Mouse (Mus musculus) bone marrow macrophage, adult 2 months (primary cell): ENCODE measurements around the gene Bbs4. TPM values are rescaled to one million over a fixed set of nuclear protein-coding genes. Genes with fewer than 3 reads are reported as not detected.
"Not testable (repeated sequence)": the region's sequence is repeated elsewhere in the genome, so short reads cannot be mapped to it uniquely, and the experiment has no call there.

Experiments used
- H3K27ac ChIP-seq: 2 replicates; pipeline ENCODE4 v1.5.1; 2012; ENCODE audit warnings: low read depth, low read length; ENCODE audit not compliant: insufficient read depth
- H3K4me1 ChIP-seq: 2 replicates; pipeline ENCODE4 v1.6.1; 2012; ENCODE audit warnings: low read length; ENCODE audit not compliant: control insufficient read depth, insufficient read depth
- H3K4me3 ChIP-seq: 2 replicates; pipeline ENCODE4 v1.5.1; 2012; ENCODE audit warnings: mild to moderate bottlenecking, low read length, moderate library complexity; ENCODE audit not compliant: insufficient read depth
- CTCF ChIP-seq: IDR thresholded peaks from 2 replicates; pipeline ENCODE4 v1.5.1; 2012; ENCODE audit warnings: low read depth, mild to moderate bottlenecking, low read length, moderate library complexity
- POLR2A ChIP-seq: IDR thresholded peaks from 2 replicates; pipeline ENCODE4 v1.6.1; 2012; ENCODE audit warnings: mild to moderate bottlenecking, low read depth, low read length, borderline replicate concordance
- polyA plus RNA-seq: library from polyadenylated mRNA; stranded (reverse); fragments of >200 nt; gene quantifications from 2 replicates; pipeline ENCODE4 v1.2.4, GENCODE M21; 2012; ENCODE audit not compliant: missing spikeins, insufficient read depth, insufficient read length

Gene Bbs4
- 5.7 and 5.9 TPM in 2 replicates for polyA plus RNA-seq

DNA sequence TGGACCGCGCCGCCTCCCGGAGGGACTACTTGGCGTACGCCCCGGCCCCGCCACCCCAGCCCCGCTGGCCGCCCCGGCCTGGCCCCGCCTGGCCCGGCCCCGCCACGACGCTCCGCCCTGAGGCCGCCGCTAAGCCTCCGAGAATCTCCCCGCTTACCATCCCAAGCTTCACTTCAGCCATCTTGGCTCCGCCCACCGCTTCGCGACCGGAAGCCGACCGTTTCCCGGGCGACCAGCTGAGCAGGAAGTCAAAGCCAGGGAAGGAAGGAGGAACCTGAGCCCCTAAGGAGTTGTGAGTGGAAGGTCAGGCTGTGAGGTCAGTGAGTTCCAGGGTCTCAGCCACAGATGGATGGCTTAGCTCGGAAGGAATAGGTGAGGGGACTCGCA lies at the start of gene Bbs4:
Gene Bbs4, minus strand, starts transcription at position 256 of the 387 bp plus-strand sequence.
- H3K4me3 ChIP-seq: peak within 1 kb of the TSS; percentile 70
- TF ChIP-seq POLR2A (no peak), CTCF (no peak)
- peaks cover 3% of the 10 kb centered on the region for H3K4me1 ChIP-seq
- peak within 1 kb of the TSS; percentile 42 for H3K27ac ChIP-seq

DNA sequence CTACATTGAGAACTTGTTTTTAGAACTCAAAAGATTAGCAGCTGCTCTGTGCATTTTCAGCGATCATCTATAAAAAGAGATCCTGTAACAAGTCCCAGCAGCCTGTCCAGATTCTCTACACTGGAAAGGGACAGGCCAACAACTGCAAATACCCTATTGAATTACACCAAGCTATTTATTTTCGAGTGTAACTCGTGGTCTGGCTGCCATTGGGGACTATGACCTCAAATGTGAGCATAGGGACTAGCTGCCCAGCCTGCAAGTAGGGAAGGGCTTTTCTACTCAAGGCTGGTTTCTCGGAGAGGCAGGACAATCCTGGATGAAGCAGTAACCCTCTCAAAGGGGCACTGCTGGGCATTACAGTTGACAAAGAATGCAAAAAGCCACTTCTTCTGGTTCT lies 35.8 kb upstream of the Bbs4 start:
- Histone ChIP-seq H3K4me3 (no peak overlapping the region), H3K4me1 (no peaks in the 10 kb centered on the region), H3K27ac (no peak overlapping the region)
- TF ChIP-seq POLR2A: no peak

DNA sequence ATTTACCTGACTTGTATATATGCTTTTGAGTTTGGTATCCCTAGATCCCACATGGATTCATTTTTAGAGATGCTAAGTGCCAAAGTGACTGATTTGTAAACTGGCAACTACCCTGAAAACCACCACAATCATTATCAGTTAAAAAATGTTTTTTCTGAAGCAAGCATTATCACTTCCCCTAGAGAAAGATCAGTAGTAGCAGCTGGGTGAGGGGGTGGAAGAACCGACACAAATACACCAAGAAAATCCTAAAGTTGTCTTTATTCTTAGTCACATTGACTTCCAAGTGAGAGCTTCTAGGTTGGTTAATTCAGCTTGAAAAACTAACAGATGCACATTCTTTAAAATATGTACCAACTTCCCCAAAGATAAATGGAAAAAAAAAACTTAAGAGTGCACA lies 35.0 kb upstream of the Bbs4 start:
- no peaks in the 10 kb centered on the region for H3K4me1 ChIP-seq
- no peak overlapping the region for H3K4me3 ChIP-seq
- H3K27ac ChIP-seq: no peak overlapping the region
- TF ChIP-seq CTCF: no peak
- no peak for TF ChIP-seq POLR2A

DNA sequence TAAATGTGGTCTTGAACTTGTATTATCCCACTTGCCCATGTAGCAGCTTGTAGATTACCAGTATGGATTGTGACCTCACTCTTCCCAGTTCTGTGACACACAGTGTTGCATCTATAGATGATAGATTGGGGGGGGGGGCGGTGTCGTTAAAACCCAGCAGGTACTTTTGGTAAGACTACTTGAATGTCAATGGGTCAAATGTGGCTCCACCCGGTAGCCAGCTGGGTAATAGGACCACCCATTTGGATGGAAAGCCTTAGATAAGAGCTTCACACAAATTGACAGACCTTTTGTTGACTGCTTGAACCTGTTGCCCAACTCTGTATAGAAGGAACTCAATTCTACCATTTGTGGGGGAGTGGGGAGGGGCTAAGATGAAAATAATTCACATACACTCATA lies 34.2 kb upstream of the Bbs4 start:
- no peaks in the 10 kb centered on the region for H3K4me1 ChIP-seq
- TF ChIP-seq POLR2A (no peak), CTCF (no peak)

DNA sequence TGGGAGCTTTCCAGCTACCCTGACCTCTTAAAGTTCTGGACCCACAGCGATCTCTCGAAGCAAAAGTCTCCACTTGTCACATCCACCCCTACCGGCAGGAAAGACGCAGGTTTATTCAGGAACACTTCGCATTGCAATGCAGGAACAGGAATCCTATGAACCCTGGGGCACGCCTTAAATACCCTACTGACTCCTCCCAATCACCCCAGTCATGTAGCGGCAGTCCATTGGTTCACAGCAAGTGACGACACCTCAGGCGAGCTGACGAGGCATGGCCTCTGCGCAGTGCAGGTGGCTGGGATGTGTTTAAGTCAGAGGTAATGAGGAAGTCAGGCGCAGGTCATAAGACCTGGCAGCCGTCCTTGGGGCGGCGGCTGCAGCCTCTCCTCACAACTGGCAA lies 22.3 kb upstream of the Bbs4 start:
- Histone ChIP-seq H3K4me1 (no peaks in the 10 kb centered on the region), H3K27ac (no peak overlapping the region), H3K4me3 (no peak overlapping the region)
- TF ChIP-seq CTCF (no peak), POLR2A (no peak)

More for the DNA sequence above, 34.2 kb upstream of the Bbs4 start:
- Histone ChIP-seq H3K27ac (no peak overlapping the region), H3K4me3 (no peak overlapping the region)

DNA sequence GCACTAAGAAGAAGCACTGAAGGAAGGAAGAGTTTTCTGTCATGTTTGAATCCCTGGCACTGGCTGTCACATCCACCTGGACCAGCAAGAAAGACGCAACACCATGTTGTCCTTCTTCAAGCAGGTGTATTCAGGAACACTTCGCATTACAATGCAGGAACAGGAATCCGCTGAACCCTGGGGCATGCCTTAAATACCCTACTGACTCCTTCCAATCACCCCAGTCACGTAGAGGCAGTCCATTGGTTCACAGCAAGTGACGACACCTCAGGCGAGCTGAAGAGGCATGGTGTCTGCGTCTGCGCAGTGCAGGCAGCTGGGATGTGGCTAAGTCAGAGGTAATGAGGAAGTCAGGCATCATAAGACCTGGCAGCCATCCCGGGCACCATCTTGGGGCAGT lies 16.3 kb upstream of the Bbs4 start:
- no peak overlapping the region for H3K27ac ChIP-seq
- TF ChIP-seq CTCF: no peak
- TF ChIP-seq POLR2A: no peak
- no peaks in the 10 kb centered on the region for H3K4me1 ChIP-seq
- no peak overlapping the region for H3K4me3 ChIP-seq

DNA sequence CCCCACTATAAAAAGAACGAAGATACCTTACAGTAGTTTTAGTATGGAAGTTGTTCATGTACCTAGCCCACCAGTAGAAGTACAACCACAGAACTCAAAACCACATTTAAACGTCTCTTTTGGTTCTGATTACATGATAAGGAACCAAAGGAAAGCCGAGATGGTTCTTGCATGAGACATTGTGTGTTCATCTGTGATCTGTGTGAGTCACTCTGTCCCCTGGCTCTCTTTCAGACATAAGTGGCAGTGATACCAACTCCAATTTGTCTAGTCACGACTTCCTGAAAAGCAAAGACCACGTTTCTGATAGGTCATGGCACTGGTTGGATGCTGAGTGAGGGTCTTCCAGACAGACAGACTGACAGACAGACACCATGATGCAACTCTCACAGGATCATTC lies 15.9 kb upstream of the Bbs4 start:
- no peak overlapping the region for H3K4me3 ChIP-seq
- H3K27ac ChIP-seq: no peak overlapping the region
- H3K4me1 ChIP-seq: no peaks in the 10 kb centered on the region
- no peak for TF ChIP-seq POLR2A
- no peak for TF ChIP-seq CTCF

DNA sequence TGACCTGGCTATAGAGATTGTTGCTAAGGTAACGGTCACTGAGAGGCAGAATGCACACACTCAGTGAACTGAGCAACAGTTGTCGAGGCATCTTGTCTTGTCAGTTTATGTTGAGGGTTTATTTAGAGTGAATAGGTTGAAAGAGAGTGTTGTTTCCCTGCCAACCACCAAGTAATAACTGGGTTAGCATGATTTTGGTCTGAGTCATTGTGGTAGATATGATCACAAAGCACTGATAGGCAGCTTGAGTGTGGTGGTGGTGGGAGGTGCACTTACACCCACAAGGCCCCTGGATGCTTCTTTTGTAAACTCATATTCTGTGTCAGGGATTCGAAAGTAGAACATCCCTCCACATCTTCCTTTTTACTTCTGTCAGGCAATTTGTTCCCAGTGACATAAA lies 7.2 kb upstream of the Bbs4 start:
- not testable (repeated sequence) for H3K4me3 ChIP-seq, H3K4me1 ChIP-seq, H3K27ac ChIP-seq

DNA sequence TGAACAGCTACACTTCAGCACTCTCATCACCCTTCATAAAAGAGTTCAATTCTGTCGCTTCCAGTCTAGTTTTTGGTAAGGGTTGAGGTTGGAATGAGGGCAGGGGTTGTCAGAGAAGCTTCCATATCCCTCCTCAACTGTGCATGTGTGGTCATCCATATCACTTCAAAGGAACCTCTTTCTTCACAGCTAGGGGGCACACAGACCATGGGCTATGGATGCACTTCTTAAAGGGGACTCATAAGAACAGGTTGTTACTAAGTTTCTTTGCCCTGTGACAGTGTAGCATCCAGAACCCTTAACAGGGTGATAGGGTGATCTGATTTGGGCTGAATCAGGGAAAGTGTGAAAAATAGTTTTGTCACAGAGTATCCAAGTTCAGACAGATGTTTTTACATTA lies 4.7 kb upstream of the Bbs4 start:
- H3K27ac ChIP-seq, H3K4me3 ChIP-seq, H3K4me1 ChIP-seq: not testable (repeated sequence)

DNA sequence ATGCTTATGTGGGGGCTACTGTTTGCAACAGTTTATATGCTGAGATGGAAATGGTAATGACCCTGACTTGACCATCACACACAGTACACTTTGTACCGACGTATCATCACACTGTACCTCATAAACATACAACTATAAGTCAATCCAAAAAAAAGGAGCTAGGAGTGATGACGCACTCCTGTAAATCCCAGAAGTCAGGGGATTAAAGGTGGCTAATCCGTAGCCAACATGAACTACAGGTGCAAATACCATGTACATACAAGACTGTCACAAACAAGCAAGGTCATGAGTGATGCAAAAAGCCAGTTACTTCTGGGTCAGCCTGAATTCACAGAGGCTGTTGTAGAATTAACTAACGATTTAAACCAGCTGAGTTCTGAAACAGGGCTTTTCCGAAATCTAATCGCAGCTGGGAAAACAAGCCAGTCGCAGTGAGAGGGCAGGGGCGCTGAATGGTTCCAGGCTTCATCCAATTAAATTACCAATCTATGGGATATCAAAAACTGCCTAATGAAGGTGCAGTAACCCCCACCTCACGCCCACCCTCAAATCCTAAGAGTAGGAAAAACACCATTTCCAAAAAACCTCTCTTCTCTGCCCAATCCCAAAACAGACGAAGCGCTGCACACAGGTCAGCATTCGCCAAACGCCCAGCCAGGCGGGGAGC lies 589 bp downstream of the Bbs4 start:
- peak overlapping the region; percentile 34 for H3K27ac ChIP-seq
- TF ChIP-seq CTCF: no peak
- no peak for TF ChIP-seq POLR2A

DNA sequence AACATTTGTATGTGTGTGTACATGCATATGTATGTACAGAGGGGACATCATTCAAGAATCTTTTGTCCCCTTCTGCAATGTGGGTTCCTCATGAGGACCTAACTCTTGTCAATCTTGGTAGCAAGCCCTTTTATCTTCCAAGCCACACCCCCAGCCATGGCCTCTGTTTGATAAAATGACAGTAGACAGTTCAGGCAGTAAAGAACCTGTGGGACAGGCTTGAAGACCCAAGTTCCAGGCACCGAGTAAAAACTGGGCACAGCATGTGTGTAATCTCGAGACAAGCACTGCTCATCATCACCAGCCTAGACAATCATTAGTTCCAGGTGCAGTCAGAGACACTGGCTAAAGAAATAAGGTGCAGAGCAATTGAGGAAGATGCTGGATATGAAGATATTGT lies 7.1 kb downstream of the Bbs4 start:
- Histone ChIP-seq H3K4me1 (peaks cover 2% of the 10 kb centered on the region; the same call in 1 of the 2 replicates), H3K27ac (no peak overlapping the region), H3K4me3 (no peak overlapping the region)
- TF ChIP-seq CTCF: no peak
- no peak for TF ChIP-seq POLR2A

More for the DNA sequence above, 589 bp downstream of the Bbs4 start:
- Histone ChIP-seq H3K4me3 (peak overlapping the region; percentile 70), H3K4me1 (peaks cover 5% of the 10 kb centered on the region)
